Mouse (Mus musculus): ENCODE data around the gene Wdfy2.

DNA sequence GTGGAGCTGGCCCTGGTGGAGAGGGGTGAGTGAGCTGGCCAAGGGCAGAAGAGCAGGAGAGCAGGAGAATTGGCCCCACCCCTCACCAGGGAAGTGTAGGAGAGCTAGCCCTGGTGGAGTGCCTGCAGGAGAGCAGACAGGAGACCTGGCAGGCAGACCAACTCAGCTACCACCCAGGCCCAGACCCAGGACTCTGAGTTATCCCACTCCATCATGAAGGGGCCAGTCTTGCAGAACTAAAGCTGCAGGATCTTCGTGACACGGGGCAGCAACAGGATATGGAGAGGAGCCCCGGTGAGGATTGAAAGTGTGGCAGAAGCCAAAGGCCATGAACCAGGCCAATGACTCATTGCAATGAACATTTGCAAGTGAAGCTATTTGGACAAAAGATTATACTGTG is 30.6 kb upstream of the Wdfy2 start:
- TF ChIP-seq CTCF (IDR thresholded peaks at IDR 0.05; ENCODE audit: low read depth, low read length), result no peak
- TF ChIP-seq POLR2A (IDR thresholded peaks at IDR 0.05; ENCODE audit: extremely low read depth, insufficient read depth, low read length), result no peak

Data from liver, adult 2 months (tissue).